Mouse (Mus musculus): ENCODE results near the gene Baz2b. TPM values are rescaled to one million over a fixed set of nuclear protein-coding genes. Genes with fewer than 3 reads are reported as not detected.
A peak's percentile ranks its signal among the peaks of the same experiment; 100 is the strongest.
"Not testable (repeated sequence)": the region's sequence is repeated elsewhere in the genome, so short reads cannot be mapped to it uniquely, and the experiment has no call there.

Gene Baz2b
- polyA plus RNA-seq, 1 experiment from 2014 or later = 79.0 TPM

DNA sequence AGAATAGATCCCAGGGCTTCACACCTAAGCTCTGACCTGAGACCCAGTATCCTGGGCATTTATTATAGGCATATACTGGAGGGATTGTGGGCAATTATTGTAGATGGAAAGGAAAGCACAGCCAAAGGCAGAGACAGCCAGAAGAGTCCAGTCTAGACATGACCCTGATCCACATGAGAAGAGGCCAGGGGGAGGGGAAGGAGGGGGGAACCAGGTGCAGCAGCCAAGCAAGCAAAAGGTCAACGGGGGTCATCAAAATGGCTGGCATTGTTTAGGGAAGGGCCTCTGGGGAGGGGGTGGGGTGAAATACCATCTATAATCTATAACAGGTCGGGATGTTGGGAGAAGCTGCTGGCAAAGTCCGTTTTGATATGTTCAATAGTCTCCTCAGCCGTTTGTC, 128.8 kb downstream of the Baz2b start:
- Histone ChIP-seq H3K4me1 (replicated peaks) (peaks cover 32% of the 10 kb centered on the region), H3K9me3 (no peaks in the 10 kb centered on the region), H3K4me3 (no peak overlapping the region), H3K27ac (replicated peaks) (no peak overlapping the region), H3K36me3 (no peaks in the 10 kb centered on the region), H3K9ac (no peak overlapping the region), H3K4me2 (no peak overlapping the region), H3K27me3 (no peaks in the 10 kb centered on the region)
- ATAC-seq (ENCODE audit: low read depth) = no peak
- WGBS = 61% methylated on average over 4 of the region's 4 CpGs

- Histone ChIP-seq H3K36me3 (no peaks in the 10 kb centered on the region), H3K9ac (no peak overlapping the region), H3K4me1 (replicated peaks) (peaks cover 17% of the 10 kb centered on the region), H3K27me3 (no peaks in the 10 kb centered on the region), H3K4me2 (no peak overlapping the region), H3K9me3 (no peaks in the 10 kb centered on the region), H3K27ac (replicated peaks) (no peak overlapping the region), H3K4me3 (no peak overlapping the region)
- ATAC-seq (ENCODE audit: low read depth) = 0 out of 2 replicates have a peak, but pooled peaks have one; percentile 23
- 65% methylated on average over 9 of the region's 9 CpGs for WGBS
Measured at GRCm38 (mm10) chr2:60077631-60078030, 132.0 kb downstream of the Baz2b start.

DNA sequence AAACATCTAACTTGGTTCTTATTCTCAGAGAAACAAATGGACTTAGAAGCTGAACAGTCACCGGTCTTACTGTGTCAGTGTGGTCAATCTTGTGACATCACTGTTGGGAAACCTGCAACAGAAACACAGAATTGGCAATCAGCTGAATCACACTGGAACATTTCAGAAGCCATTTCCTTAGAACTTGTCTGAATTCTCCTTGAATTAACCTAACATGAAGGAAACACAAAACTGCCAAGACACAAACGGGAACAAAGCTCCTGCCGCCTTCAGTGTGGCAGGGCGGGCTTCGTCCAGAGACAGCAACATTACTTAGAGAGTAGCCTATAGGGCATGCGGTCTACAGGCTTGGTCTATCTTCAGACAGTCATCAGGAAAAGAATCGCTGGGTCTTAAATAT, 132.8 kb downstream of the Baz2b start:
- Histone ChIP-seq H3K27ac (replicated peaks) (no peak overlapping the region; the same call in 1 of the 2 replicates), H3K9me3 (no peaks in the 10 kb centered on the region), H3K4me3 (no peak overlapping the region), H3K4me1 (replicated peaks) (peaks cover 16% of the 10 kb centered on the region), H3K27me3 (no peaks in the 10 kb centered on the region), H3K9ac (no peak overlapping the region), H3K4me2 (no peak overlapping the region), H3K36me3 (no peaks in the 10 kb centered on the region)
- ATAC-seq (ENCODE audit: low read depth) = no peak
- 46% methylated on average over 7 of the region's 7 CpGs for WGBS

- Histone ChIP-seq H3K27me3 (no peaks in the 10 kb centered on the region), H3K36me3 (no peaks in the 10 kb centered on the region), H3K27ac (replicated peaks) (no peak overlapping the region), H3K4me2 (no peak overlapping the region), H3K9ac (no peak overlapping the region), H3K4me3 (no peak overlapping the region), H3K4me1 (replicated peaks) (peaks cover 16% of the 10 kb centered on the region), H3K9me3 (no peaks in the 10 kb centered on the region)
- WGBS = 6% methylated on average over 1 of the region's 1 CpGs
- no peak for ATAC-seq (ENCODE audit: low read depth)
Measured at GRCm38 (mm10) chr2:60076025-60076424, 133.6 kb downstream of the Baz2b start.

DNA sequence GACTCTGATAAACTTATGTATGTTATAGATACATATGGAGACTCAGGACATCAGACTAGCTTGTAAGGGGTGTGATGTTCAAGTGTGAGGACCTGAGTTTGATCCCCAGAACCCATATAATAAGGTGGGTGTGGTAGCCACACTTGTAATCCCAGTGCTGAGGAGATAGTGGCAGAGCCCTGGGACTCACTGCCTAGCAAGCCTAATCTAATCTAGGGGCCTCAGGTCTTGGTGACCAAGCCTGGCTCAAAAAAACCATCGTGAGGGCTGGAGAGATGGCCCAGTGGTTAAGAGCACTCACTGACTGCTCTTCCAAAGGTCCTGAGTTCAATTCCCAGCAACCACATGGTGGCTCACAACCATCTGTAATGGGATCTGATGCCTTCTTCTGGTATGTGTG, 135.8 kb downstream of the Baz2b start:
- not testable (repeated sequence) for H3K4me2 ChIP-seq; H3K9me3 ChIP-seq; H3K27ac ChIP-seq (replicated peaks); ATAC-seq (ENCODE audit: low read depth); H3K36me3 ChIP-seq; H3K9ac ChIP-seq; H3K4me3 ChIP-seq; H3K27me3 ChIP-seq
- peaks cover 16% of the 10 kb centered on the region for H3K4me1 ChIP-seq (replicated peaks)
- WGBS = 94% methylated on average over 1 of the region's 1 CpGs

DNA sequence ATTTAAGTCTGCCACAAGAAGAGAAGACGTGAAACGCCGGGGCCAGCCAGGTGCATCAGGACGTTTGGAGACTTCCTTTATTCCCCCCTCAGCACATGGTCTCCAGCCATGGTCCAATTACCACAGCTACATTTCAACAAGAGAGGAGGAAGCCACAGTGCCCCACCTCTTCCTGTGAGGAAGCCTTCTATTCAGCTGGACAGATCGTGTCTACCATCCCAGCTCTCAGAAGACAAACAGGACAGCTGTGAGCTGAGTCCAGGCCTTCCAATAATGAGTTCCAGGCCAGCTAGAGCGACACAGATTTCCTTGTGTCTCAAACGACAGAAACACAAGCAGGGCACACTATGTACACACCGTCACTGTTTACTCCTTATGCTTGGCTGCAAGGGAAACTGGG, 137.8 kb downstream of the Baz2b start:
- no peak overlapping the region for H3K9ac ChIP-seq
- no peak overlapping the region for H3K4me2 ChIP-seq
- peaks cover 6% of the 10 kb centered on the region for H3K4me1 ChIP-seq (replicated peaks)
- H3K9me3 ChIP-seq = no peaks in the 10 kb centered on the region
- ATAC-seq (ENCODE audit: low read depth) = no peak
- no peaks in the 10 kb centered on the region for H3K36me3 ChIP-seq
- H3K27ac ChIP-seq (replicated peaks) = no peak overlapping the region; the same call in 1 of the 2 replicates
- H3K4me3 ChIP-seq = no peak overlapping the region
- WGBS = 52% methylated on average over 8 of the region's 8 CpGs
- H3K27me3 ChIP-seq = no peaks in the 10 kb centered on the region

- no peak for ATAC-seq (ENCODE audit: low read depth)
- Histone ChIP-seq H3K4me2 (no peak overlapping the region), H3K4me1 (replicated peaks) (peaks cover under 1% of the 10 kb centered on the region; the same call in 1 of the 2 replicates), H3K27ac (replicated peaks) (no peak overlapping the region), H3K9ac (no peak overlapping the region), H3K27me3 (no peaks in the 10 kb centered on the region), H3K9me3 (no peaks in the 10 kb centered on the region), H3K36me3 (no peaks in the 10 kb centered on the region), H3K4me3 (no peak overlapping the region)
- WGBS = 86% methylated on average over 5 of the region's 5 CpGs
Measured at GRCm38 (mm10) chr2:60070938-60071337, 138.7 kb downstream of the Baz2b start.

DNA sequence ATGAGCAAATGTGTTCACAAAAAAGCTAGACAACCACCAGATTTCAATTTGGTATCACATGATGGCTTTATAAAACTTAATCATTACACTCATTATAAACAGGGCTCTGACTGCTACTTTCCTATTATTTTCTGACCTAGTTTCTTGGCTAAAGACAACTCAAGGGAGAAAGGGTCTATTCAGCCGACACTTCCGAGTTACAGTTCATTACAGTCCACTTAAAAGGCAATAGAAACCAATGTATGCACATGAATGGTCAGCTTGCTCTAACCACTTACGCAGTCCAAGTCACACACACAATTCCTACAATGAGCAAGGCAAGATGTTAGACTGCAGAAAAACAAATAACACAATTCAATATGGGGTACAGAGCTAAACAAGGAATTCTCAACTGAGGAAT, 141.2 kb downstream of the Baz2b start:
- ATAC-seq (ENCODE audit: low read depth) = no peak

GRCm38 (mm10) chr2:60065415-60065814, 144.2 kb downstream of the Baz2b start:
- H3K4me3 ChIP-seq = no peak overlapping the region
- 88% methylated on average over 5 of the region's 5 CpGs for WGBS
- no peak overlapping the region for H3K9ac ChIP-seq
- H3K36me3 ChIP-seq = peaks cover 27% of the 10 kb centered on the region
- H3K9me3 ChIP-seq = 0 out of 2 replicates have a peak, but pooled peaks cover 4% of the 10 kb centered on the region
- ATAC-seq (ENCODE audit: low read depth) = no peak
- no peak overlapping the region for H3K4me2 ChIP-seq
- H3K4me1 ChIP-seq (replicated peaks) = no peaks in the 10 kb centered on the region
- H3K27ac ChIP-seq (replicated peaks) = no peak overlapping the region
- no peaks in the 10 kb centered on the region for H3K27me3 ChIP-seq

More for the DNA sequence above, 141.2 kb downstream of the Baz2b start:
- Histone ChIP-seq H3K4me3 (no peak overlapping the region), H3K4me1 (replicated peaks) (no peaks in the 10 kb centered on the region), H3K9me3 (0 out of 2 replicates have a peak, but pooled peaks cover 4% of the 10 kb centered on the region), H3K36me3 (peaks cover 21% of the 10 kb centered on the region), H3K4me2 (no peak overlapping the region), H3K27me3 (no peaks in the 10 kb centered on the region), H3K27ac (replicated peaks) (no peak overlapping the region), H3K9ac (no peak overlapping the region)
- 39% methylated on average over 3 of the region's 3 CpGs for WGBS

GRCm38 (mm10) chr2:60060185-60060775, 149.4 kb downstream of the Baz2b start:
- H3K27ac ChIP-seq (replicated peaks) = no peak overlapping the region
- H3K4me3 ChIP-seq = no peak overlapping the region
- H3K9ac ChIP-seq = no peak overlapping the region
- 0 out of 2 replicates have a peak, but pooled peaks cover 4% of the 10 kb centered on the region for H3K9me3 ChIP-seq
- H3K4me1 ChIP-seq (replicated peaks) = peaks cover 13% of the 10 kb centered on the region
- 98% methylated on average over 1 of the region's 1 CpGs for WGBS
- H3K4me2 ChIP-seq = no peak overlapping the region
- no peaks in the 10 kb centered on the region for H3K27me3 ChIP-seq
- peaks cover 22% of the 10 kb centered on the region for H3K36me3 ChIP-seq
- ATAC-seq (ENCODE audit: low read depth) = no peak

DNA sequence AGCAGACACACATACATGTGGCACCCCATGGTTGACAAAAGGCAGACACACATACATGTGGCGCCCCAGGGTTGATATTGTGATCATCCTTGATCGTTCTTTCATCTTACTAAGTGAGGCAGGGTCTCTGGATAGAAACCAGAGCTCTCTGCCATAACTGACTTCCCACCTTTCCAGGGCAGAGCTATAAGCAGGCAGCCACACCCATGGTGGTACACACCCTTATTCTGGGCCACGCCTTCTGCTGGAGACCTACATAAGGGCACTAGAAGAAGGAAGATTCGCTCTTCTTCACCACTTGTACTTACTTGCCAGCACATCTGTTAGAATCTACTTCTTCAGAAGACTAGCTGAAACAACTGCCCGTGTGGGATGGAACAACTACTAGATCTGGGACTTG, 150.3 kb downstream of the Baz2b start:
- no peak overlapping the region for H3K27ac ChIP-seq (replicated peaks)
- no peak overlapping the region for H3K4me2 ChIP-seq
- H3K4me1 ChIP-seq (replicated peaks) = peaks cover 20% of the 10 kb centered on the region
- no peaks in the 10 kb centered on the region for H3K27me3 ChIP-seq
- 0 out of 2 replicates have a peak, but pooled peaks cover 1% of the 10 kb centered on the region for H3K9me3 ChIP-seq
- peaks cover 12% of the 10 kb centered on the region for H3K36me3 ChIP-seq
- 92% methylated on average over 5 of the region's 5 CpGs for WGBS
- no peak overlapping the region for H3K9ac ChIP-seq
- ATAC-seq (ENCODE audit: low read depth) = no peak
- H3K4me3 ChIP-seq = no peak overlapping the region

- 13% methylated on average over 4 of the region's 4 CpGs for WGBS
- Histone ChIP-seq H3K4me2 (no peak overlapping the region), H3K27ac (replicated peaks) (no peak overlapping the region), H3K27me3 (no peaks in the 10 kb centered on the region), H3K4me3 (no peak overlapping the region), H3K9ac (no peak overlapping the region; the same call in 1 of the 2 replicates), H3K4me1 (replicated peaks) (peaks cover 37% of the 10 kb centered on the region), H3K9me3 (no peaks in the 10 kb centered on the region), H3K36me3 (no peaks in the 10 kb centered on the region)
- ATAC-seq (ENCODE audit: low read depth) = no peak
Measured at GRCm38 (mm10) chr2:60056043-60056442, 153.6 kb downstream of the Baz2b start.

Data from neural tube, embryonic 13.5 days (tissue).